Mouse (Mus musculus) hindbrain, embryonic 13.5 days (tissue): ENCODE measurements around the gene Med21. TPM values are rescaled to one million over a fixed set of nuclear protein-coding genes. Genes with fewer than 3 reads are reported as not detected.

Source experiments
- ATAC-seq: fragments of 200-750 bp; cut with Nextera tagmentation; 2 replicates; pipeline ENCODE4 v1.8.0; 2017; ENCODE audit warnings: moderate TSS enrichment; ENCODE audit not compliant: low FRiP score
- H3K27ac ChIP-seq: fragments of 300-500 bp; sonication (generic); 2 replicates; pipeline ENCODE4 v1.5.1; 2015; ENCODE audit warnings: inconsistent platforms, mild to moderate bottlenecking, moderate library complexity
- H3K27me3 ChIP-seq: fragments of 300-500 bp; sonication (generic); 2 replicates; pipeline ENCODE4 v1.6.1; 2015; ENCODE audit warnings: mild to moderate bottlenecking, inconsistent platforms
- H3K36me3 ChIP-seq: fragments of 300-500 bp; sonication (generic); 2 replicates; pipeline ENCODE4 v1.6.1; 2015; ENCODE audit warnings: mild to moderate bottlenecking, inconsistent platforms
- H3K4me1 ChIP-seq: fragments of 300-500 bp; sonication (generic); replicated peaks from 2 replicates; pipeline ENCODE4 v1.6.1; 2015; ENCODE audit warnings: inconsistent platforms
- H3K4me2 ChIP-seq: fragments of 300-500 bp; sonication (generic); 2 replicates; pipeline ENCODE4 v1.6.1; 2015; ENCODE audit warnings: inconsistent platforms, mild to moderate bottlenecking, moderate library complexity
- H3K4me3 ChIP-seq: fragments of 300-500 bp; sonication (generic); 2 replicates; pipeline ENCODE4 v1.5.1; 2015; ENCODE audit warnings: mild to moderate bottlenecking, inconsistent platforms
- H3K9ac ChIP-seq: fragments of 300-500 bp; sonication (generic); 2 replicates; pipeline ENCODE4 v1.6.1; 2015; ENCODE audit warnings: mild to moderate bottlenecking, inconsistent platforms
- H3K9me3 ChIP-seq: fragments of 300-500 bp; sonication (generic); 2 replicates; pipeline ENCODE4 v1.6.1; 2016; ENCODE audit warnings: inconsistent platforms
- WGBS: fragments of 180-500 bp; shearing (Covaris S2); methylation state at CpG from one replicate; pipeline ENCODE4 v1.1.7; 2015; 5-methylcytosine and 5-hydroxymethylcytosine counted together
- polyA plus RNA-seq: library from polyadenylated mRNA; unstranded; fragments of >200 nt; fragmentation: Nextera tagmentation; extraction: Ambion mirVana; gene quantifications from 2 replicates; pipeline ENCODE4 v1.2.1, GENCODE M21; 2015

The Med21 gene
- polyA plus RNA-seq, 1 experiment from 2014 or later = 119 TPM

DNA sequence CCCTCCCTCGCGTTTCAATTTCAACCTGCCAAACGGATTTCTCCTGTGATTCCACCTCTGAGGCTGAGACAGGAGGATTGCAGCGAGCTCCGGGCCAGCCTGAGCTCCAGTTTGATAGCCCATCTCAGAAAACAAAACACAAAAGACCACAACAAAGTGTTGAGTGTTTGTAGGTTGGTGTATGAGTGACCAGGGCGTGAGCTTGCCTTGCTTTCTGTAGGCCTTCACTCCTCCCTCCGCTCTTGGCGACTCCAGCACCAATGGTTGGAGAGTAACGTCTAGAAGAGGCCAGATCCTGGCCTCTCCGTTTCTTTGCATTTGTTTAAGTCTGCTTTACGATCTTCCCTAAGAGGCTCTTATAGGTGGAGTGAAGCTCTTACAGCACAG lies 830 bp downstream of the Med21 start:
- no peaks in the 10 kb centered on the region for H3K36me3 ChIP-seq
- H3K4me1 ChIP-seq = peaks cover 8% of the 10 kb centered on the region
- ATAC-seq = no peak
- no peaks in the 10 kb centered on the region for H3K27me3 ChIP-seq
- peak overlapping the region; percentile 90 for H3K9ac ChIP-seq
- H3K9me3 ChIP-seq = no peaks in the 10 kb centered on the region
- peak overlapping the region; percentile 82 for H3K4me3 ChIP-seq
- 0 out of 2 replicates have a peak overlapping the region, but pooled peaks have one; percentile 89 for H3K27ac ChIP-seq
- H3K4me2 ChIP-seq = peak overlapping the region; percentile 70
- WGBS = 44% methylated on average over 11 of the region's 11 CpGs

DNA sequence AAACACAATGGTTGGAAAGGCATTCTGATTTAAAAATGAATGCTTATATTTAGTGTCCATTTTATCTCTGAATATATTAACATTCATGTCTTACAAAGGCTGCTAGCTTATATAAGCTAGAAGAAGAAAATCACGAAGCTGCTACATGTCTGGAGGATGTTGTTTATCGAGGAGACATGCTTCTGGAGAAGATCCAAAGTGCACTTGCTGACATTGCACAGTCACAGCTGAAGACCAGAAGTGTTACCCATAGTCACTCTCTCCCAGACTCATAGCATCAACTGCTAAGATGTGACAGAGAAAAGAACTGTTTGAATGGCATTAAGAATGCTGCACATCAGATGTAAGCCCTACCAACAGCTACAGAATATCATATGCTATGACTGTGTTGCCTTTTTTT lies 7.7 kb downstream of the Med21 start:
- Histone ChIP-seq H3K4me1 (no peaks in the 10 kb centered on the region), H3K27me3 (no peaks in the 10 kb centered on the region), H3K4me3 (no peak overlapping the region), H3K27ac (no peak overlapping the region), H3K9ac (no peak overlapping the region), H3K9me3 (no peaks in the 10 kb centered on the region), H3K4me2 (no peak overlapping the region), H3K36me3 (peaks cover 23% of the 10 kb centered on the region)
- no peak for ATAC-seq
- 89% methylated on average over 2 of the region's 2 CpGs for WGBS

DNA sequence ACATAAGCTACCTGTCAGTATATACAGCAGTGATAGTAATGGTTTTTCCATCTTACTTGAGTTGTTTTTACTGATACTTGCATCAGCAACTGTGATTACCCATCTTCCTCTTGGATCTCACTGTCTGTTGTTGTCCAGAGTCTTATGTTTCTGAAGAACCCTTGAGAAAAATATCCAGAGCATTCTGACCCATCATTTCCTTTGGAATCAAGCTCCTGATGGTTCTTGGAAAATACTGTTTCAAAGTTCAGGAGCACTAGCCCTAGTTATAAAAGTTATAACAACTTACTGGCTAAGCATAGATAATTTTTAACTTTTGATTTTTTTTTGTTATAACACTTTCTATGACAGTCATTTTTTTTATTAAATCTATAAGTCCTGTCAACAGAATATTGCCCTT lies 9.1 kb downstream of the Med21 start:
- H3K9ac ChIP-seq = no peak overlapping the region
- no peaks in the 10 kb centered on the region for H3K9me3 ChIP-seq
- ATAC-seq = no peak
- H3K36me3 ChIP-seq = peaks cover 23% of the 10 kb centered on the region
- H3K4me1 ChIP-seq = no peaks in the 10 kb centered on the region
- H3K4me3 ChIP-seq = no peak overlapping the region
- H3K27ac ChIP-seq = no peak overlapping the region
- no peaks in the 10 kb centered on the region for H3K27me3 ChIP-seq
- H3K4me2 ChIP-seq = no peak overlapping the region

DNA sequence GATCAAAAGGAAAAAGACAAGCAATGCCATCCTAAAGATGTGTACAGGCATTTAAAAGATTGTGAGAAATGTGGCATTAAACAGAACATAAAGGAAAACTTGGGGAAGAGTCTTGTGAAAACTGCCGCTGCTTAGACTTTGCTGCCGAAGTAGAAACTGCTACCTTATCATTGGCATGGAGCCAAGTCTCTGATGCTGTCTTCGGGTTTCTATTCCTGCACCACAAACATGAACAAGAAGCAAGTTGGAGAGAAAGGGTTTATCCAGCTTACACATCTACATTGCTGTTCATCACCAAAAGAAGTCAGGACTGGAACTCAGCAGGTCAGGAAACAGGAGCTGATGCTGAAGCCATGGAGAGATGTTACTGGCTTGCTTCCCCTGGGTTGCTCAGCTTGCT lies 10.8 kb downstream of the Med21 start:
- Histone ChIP-seq H3K4me2 (no peak overlapping the region), H3K4me3 (no peak overlapping the region), H3K9ac (no peak overlapping the region), H3K27ac (no peak overlapping the region), H3K27me3 (no peaks in the 10 kb centered on the region), H3K9me3 (no peaks in the 10 kb centered on the region), H3K36me3 (peaks cover 23% of the 10 kb centered on the region), H3K4me1 (no peaks in the 10 kb centered on the region)
- no peak for ATAC-seq
- WGBS = 84% methylated on average over 3 of the region's 3 CpGs

DNA sequence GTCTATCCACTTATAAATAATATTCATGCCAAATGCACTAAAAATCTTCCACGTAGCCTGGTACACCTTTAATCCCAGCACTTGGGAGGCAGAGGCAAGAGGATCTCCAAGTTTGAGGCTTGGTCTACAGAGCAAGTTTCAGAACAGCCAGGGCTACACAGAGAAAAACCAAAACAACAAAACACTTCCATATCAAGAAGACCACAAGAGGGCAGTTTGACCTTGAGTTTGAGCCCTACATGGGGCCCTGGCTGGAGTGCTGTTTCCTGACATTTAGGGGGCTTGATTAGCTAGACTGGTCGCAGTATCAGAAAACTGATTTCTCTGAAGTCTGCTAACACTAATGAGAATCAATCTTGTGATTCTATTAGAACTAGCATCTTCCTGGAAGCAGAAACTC lies 18.2 kb downstream of the Med21 start:
- Histone ChIP-seq H3K27me3 (no peaks in the 10 kb centered on the region), H3K4me2 (no peak overlapping the region), H3K4me1 (no peaks in the 10 kb centered on the region), H3K9ac (no peak overlapping the region), H3K4me3 (no peak overlapping the region), H3K36me3 (no peaks in the 10 kb centered on the region), H3K9me3 (no peaks in the 10 kb centered on the region), H3K27ac (no peak overlapping the region)
- WGBS = 75% methylated on average over 2 of the region's 2 CpGs
- no peak for ATAC-seq

DNA sequence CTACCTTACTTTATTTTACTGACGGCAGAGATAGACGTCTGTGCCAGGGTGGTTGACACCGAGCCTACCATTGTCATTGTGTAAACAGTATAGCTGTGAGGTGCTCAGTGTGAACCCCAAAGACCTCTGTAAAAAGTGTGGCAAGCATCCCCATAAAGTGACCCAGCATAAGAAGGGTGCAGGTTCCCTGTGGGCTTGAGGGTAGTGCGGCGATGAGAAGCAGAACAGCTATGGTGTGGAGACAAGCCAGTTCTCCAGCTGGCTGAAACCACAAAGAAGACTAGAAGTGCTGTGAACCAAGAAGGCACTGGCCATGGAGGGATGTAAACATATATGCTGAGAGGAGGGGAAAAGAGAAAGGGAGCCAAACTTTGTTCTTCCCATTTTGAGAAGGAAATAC lies 19.3 kb downstream of the Med21 start:
- Histone ChIP-seq H3K27ac (no peak overlapping the region), H3K4me1 (0 out of 2 replicates have a peak, but pooled peaks cover 2% of the 10 kb centered on the region), H3K9me3 (no peaks in the 10 kb centered on the region), H3K4me3 (no peak overlapping the region), H3K9ac (no peak overlapping the region), H3K4me2 (no peak overlapping the region), H3K36me3 (no peaks in the 10 kb centered on the region), H3K27me3 (no peaks in the 10 kb centered on the region)
- WGBS = 89% methylated on average over 5 of the region's 5 CpGs
- ATAC-seq = no peak

DNA sequence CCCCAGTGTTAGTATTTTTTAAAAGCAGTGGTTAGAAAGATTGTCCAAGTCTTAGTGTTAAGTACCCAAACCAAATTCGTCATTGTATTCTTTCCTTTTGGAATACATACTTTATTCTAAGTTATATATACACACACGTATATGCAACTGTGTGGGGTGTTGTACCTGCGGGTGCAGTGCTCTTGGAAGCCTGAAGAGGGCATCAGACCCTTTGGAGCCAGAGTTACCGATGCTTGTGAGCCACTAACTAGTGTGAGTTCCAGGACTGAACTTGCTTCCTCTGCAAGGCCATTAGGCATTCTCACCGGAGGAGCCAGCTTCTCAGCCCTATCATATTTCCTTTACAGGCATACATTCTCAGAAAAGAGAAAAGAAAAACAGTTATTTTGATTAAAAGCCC lies 20.3 kb downstream of the Med21 start:
- ATAC-seq = no peak
- WGBS = 32% methylated on average over 5 of the region's 5 CpGs
- Histone ChIP-seq H3K27ac (no peak overlapping the region), H3K36me3 (no peaks in the 10 kb centered on the region), H3K9ac (no peak overlapping the region), H3K9me3 (no peaks in the 10 kb centered on the region), H3K4me1 (0 out of 2 replicates have a peak, but pooled peaks cover 2% of the 10 kb centered on the region), H3K27me3 (no peaks in the 10 kb centered on the region), H3K4me3 (no peak overlapping the region), H3K4me2 (no peak overlapping the region)

DNA sequence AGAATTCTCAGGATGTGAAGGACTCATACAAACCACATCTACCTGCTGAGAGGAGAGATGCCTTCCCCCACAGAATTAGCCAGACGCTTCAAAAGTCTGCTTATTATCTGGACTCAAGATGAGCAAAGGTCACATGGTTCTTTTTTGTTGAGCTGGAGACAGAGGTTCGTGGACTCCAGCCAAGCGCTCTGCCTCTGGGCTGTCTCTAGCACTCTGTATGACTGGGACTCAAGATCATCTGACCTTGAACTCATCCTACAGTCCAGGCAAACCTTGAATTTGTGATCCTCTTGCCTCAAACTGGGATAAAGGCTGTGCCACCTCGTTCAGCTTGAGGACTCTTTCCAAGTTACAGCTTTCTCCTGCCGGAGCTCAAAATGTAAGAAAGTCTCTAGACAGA lies 21.8 kb downstream of the Med21 start:
- H3K4me1 ChIP-seq = 0 out of 2 replicates have a peak, but pooled peaks cover 2% of the 10 kb centered on the region
- no peak overlapping the region for H3K4me2 ChIP-seq
- H3K27me3 ChIP-seq = no peaks in the 10 kb centered on the region
- no peaks in the 10 kb centered on the region for H3K36me3 ChIP-seq
- no peak for ATAC-seq
- no peaks in the 10 kb centered on the region for H3K9me3 ChIP-seq
- H3K27ac ChIP-seq = no peak overlapping the region
- WGBS = 65% methylated on average over 5 of the region's 5 CpGs
- no peak overlapping the region for H3K9ac ChIP-seq
- no peak overlapping the region for H3K4me3 ChIP-seq

DNA sequence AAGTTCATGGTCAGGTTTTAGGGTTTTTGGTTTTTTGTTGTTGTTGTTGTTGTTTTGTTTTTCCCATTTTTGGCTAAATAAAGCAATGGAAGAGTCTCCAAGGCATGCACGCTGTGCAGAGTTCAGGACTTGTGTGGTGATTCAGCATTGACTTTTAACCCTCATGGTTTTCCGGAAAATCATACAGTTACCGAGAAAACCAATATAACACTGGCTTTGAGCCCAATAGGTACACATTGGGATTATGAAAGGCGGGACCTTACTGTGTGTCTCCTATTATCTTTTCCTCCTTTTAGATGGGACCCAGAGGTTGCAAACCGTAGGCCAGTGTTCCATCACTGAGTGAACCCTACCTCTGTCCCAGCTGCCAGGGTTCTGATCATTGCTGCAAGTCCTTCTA lies 22.6 kb downstream of the Med21 start:
- 96% methylated on average over 5 of the region's 5 CpGs for WGBS
- H3K36me3 ChIP-seq = no peaks in the 10 kb centered on the region
- no peak overlapping the region for H3K4me2 ChIP-seq
- no peak overlapping the region for H3K4me3 ChIP-seq
- H3K9me3 ChIP-seq = no peaks in the 10 kb centered on the region
- no peak overlapping the region for H3K9ac ChIP-seq
- H3K4me1 ChIP-seq = 0 out of 2 replicates have a peak, but pooled peaks cover 2% of the 10 kb centered on the region
- ATAC-seq = no peak
- no peaks in the 10 kb centered on the region for H3K27me3 ChIP-seq
- no peak overlapping the region for H3K27ac ChIP-seq

DNA sequence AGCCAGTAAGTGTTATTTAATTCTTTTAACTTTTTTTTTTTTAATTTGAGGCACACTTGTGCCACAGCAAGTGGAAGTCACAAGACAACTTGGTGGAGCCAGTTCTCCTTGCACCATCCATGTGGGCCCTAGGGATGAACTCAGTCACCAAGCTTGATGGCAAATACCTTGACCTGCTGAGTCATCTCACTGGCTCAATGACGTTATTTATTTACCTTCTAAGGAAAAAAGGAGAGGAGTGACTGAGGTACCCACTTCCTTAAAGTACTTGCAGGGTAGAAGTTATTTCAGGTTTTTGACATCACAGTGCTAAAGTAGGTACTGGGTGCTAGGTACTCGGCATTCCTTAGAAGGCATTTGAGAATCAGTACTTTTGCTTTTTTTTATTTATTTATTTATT lies 23.1 kb downstream of the Med21 start:
- Histone ChIP-seq H3K4me1 (0 out of 2 replicates have a peak, but pooled peaks cover 2% of the 10 kb centered on the region), H3K27me3 (no peaks in the 10 kb centered on the region), H3K4me2 (no peak overlapping the region), H3K36me3 (no peaks in the 10 kb centered on the region), H3K27ac (no peak overlapping the region), H3K9me3 (peaks cover 3% of the 10 kb centered on the region; the same call in 1 of the 2 replicates), H3K9ac (no peak overlapping the region), H3K4me3 (no peak overlapping the region)
- ATAC-seq = no peak
- WGBS = 87% methylated on average over 2 of the region's 2 CpGs

DNA sequence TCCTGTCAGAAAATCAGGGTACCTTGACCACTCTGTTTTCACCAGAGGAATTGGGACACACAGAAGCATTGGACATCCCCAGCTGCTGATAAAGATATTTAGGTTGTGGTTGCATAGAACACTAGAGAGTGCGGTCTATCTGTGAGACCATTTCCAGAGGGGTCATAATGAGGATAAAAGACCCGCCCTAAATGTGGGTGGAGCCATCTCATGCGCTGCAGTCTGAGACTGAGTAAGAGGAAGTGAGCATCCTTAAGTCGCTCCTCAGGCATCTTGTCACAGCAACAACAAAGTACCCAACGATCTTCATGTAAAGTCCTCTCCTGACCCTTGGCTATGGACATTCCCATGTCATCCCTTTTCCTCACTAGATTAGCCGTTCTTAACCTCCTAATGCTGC lies 24.5 kb downstream of the Med21 start:
- Histone ChIP-seq H3K4me3 (no peak overlapping the region), H3K36me3 (no peaks in the 10 kb centered on the region), H3K9me3 (peaks cover 5% of the 10 kb centered on the region; the same call in 1 of the 2 replicates), H3K27ac (no peak overlapping the region), H3K27me3 (no peaks in the 10 kb centered on the region), H3K4me2 (no peak overlapping the region), H3K4me1 (0 out of 2 replicates have a peak, but pooled peaks cover 2% of the 10 kb centered on the region), H3K9ac (no peak overlapping the region)
- no peak for ATAC-seq
- 83% methylated on average over 6 of the region's 6 CpGs for WGBS

DNA sequence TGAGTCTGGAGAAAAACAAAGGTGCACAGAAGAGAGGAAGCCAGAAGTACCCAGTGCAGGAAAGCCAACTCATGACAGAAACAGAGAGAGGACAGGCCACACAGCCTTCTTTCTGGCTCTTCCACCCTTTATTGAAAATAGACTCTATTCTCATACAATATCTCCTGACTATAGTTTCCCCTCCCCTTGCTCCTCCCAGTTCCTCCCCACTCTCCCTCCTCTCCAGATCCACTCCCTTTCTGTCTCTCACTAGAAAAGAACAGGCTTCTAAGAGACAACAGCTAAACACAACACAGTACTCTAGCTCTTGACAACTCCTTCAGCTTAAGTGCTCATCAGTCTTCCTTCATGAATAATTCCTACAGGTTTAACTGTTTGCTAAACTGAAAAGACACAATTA lies 26.3 kb downstream of the Med21 start:
- H3K27ac ChIP-seq = no peak overlapping the region
- no peak overlapping the region for H3K4me2 ChIP-seq
- no peak overlapping the region for H3K4me3 ChIP-seq
- H3K36me3 ChIP-seq = no peaks in the 10 kb centered on the region
- ATAC-seq = no peak
- H3K9me3 ChIP-seq = peaks cover 5% of the 10 kb centered on the region; the same call in 1 of the 2 replicates
- H3K4me1 ChIP-seq = 0 out of 2 replicates have a peak, but pooled peaks cover 2% of the 10 kb centered on the region
- no peaks in the 10 kb centered on the region for H3K27me3 ChIP-seq
- no peak overlapping the region for H3K9ac ChIP-seq

DNA sequence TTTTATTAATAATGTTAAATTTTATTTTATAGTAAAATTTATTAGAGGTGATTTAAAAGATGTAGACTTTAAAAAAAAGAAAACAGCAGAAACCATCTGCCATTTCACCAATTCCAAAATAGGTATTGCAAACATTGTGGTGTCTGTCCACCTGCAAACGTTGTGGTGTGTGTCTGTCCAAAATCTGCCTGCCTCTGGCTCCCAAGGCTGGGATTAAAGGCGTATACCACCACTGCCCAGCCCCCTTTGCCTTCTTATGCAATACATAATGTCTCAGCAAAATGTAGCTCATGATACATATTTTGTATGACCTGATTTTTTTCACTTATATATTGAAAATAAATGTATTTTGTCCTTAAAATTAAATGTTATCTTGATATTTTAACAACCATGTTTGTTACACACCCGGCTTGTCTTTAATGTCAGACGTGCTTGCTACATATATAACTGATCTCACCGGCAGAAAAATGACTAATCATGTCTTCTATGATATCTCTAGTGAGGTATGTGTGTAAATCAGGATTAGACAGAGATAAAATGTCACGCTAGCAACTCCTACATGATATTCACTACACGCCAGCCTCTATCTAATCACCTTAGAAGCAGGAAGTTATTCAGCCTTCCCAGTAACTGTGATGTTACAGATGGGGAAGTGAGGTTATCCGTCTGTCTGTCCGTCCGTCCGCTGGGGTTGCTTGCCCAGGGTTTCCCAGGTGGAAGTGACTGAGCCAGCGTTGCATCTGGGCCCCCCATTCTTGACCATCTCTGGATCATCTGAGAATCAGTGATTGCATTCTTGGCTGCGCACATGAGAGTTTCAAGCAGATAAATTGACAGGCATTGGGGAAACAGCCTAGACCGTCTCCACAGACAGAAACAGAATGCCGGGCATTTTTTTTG lies 28.9 kb downstream of the Med21 start:
- ATAC-seq = no peak
- Histone ChIP-seq H3K27me3 (no peaks in the 10 kb centered on the region), H3K36me3 (no peaks in the 10 kb centered on the region), H3K27ac (no peak overlapping the region), H3K4me3 (no peak overlapping the region), H3K4me1 (0 out of 2 replicates have a peak, but pooled peaks cover 2% of the 10 kb centered on the region), H3K9me3 (peaks cover 5% of the 10 kb centered on the region; the same call in 1 of the 2 replicates), H3K4me2 (no peak overlapping the region), H3K9ac (no peak overlapping the region)
- 93% methylated on average over 15 of the region's 15 CpGs for WGBS
